Mouse (Mus musculus): ENCODE data around the gene Pisd. TPM values are rescaled to one million over a fixed set of nuclear protein-coding genes. Genes with fewer than 3 reads are reported as not detected.
"Not testable (repeated sequence)": the region's sequence is repeated elsewhere in the genome, so short reads cannot be mapped to it uniquely, and the experiment has no call there.

The Pisd gene
- polyA plus RNA-seq, 1 experiment = 30.1 TPM

GRCm38 (mm10) chr5:32740138-32740537 is 45.3 kb downstream of the Pisd start:
- 87% methylated on average over 3 of the region's 3 CpGs for WGBS

GRCm38 (mm10) chr5:32736770-32737169 is 48.7 kb downstream of the Pisd start:
- H3K4me3 ChIP-seq (replicated peaks; ENCODE audit: control insufficient read depth, low read depth, low read length); H3K27ac ChIP-seq (ENCODE audit: control insufficient read depth, insufficient read depth, low read depth, low read length, poor library complexity); H3K4me1 ChIP-seq (ENCODE audit: control insufficient read depth, insufficient read depth, low read length): not testable (repeated sequence)
- WGBS = 86% methylated on average over 3 of the region's 3 CpGs

More at GRCm38 (mm10) chr5:32740138-32740537, 45.3 kb downstream of the Pisd start:
- TF ChIP-seq POLR2A (IDR thresholded peaks at IDR 0.05; ENCODE audit: borderline replicate concordance, control insufficient read depth, low read depth, low read length) = no peak
- peaks cover 2% of the 10 kb centered on the region; the same call in 1 of the 2 replicates for H3K4me1 ChIP-seq (ENCODE audit: control insufficient read depth, insufficient read depth, low read length)
- H3K27ac ChIP-seq (ENCODE audit: control insufficient read depth, insufficient read depth, low read depth, low read length, poor library complexity) = no peak overlapping the region
- no peak overlapping the region for H3K4me3 ChIP-seq (replicated peaks; ENCODE audit: control insufficient read depth, low read depth, low read length)

DNA sequence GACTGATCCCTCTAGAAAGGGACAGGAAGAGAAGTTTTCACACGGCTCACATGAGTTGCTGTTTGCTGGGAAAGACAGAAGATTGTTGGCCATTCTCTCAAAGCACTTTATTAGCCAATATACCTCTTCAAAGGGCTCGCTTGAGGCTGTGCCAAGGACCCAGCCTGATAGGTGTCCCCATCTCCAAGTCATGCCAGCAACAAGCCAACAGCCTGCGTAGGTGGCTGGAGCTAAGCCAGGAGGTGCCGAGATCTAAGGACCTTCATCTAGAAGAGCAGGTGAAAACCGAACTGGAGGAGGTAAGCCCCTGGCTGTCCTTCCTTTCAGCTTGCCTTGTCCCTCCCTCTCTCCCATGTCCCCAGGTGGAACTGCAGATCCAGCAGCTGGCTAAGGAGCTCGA is 49.7 kb downstream of the Pisd start:
- 80% methylated on average over 6 of the region's 6 CpGs for WGBS
- TF ChIP-seq POLR2A (IDR thresholded peaks at IDR 0.05; ENCODE audit: borderline replicate concordance, control insufficient read depth, low read depth, low read length) (no peak), CTCF (IDR thresholded peaks at IDR 0.05; ENCODE audit: control insufficient read depth, insufficient read depth, low read length) (no peak)
- Histone ChIP-seq H3K4me1 (ENCODE audit: control insufficient read depth, insufficient read depth, low read length) (no peaks in the 10 kb centered on the region), H3K4me3 (replicated peaks; ENCODE audit: control insufficient read depth, low read depth, low read length) (no peak overlapping the region), H3K27ac (ENCODE audit: control insufficient read depth, insufficient read depth, low read depth, low read length, poor library complexity) (no peak overlapping the region)

- H3K4me1 ChIP-seq (ENCODE audit: control insufficient read depth, insufficient read depth, low read length); H3K4me3 ChIP-seq (replicated peaks; ENCODE audit: control insufficient read depth, low read depth, low read length); H3K27ac ChIP-seq (ENCODE audit: control insufficient read depth, insufficient read depth, low read depth, low read length, poor library complexity): not testable (repeated sequence)
- 88% methylated on average over 6 of the region's 6 CpGs for WGBS
These were observed 51.6 kb downstream of the Pisd start for GRCm38 (mm10) chr5:32733892-32734291.

- H3K4me1 ChIP-seq (ENCODE audit: control insufficient read depth, insufficient read depth, low read length) = no peaks in the 10 kb centered on the region
- no peak overlapping the region for H3K4me3 ChIP-seq (replicated peaks; ENCODE audit: control insufficient read depth, low read depth, low read length)
- no peak overlapping the region for H3K27ac ChIP-seq (ENCODE audit: control insufficient read depth, insufficient read depth, low read depth, low read length, poor library complexity)
- 90% methylated on average over 8 of the region's 8 CpGs for WGBS
- TF ChIP-seq CTCF (IDR thresholded peaks at IDR 0.05; ENCODE audit: control insufficient read depth, insufficient read depth, low read length) (no peak), POLR2A (IDR thresholded peaks at IDR 0.05; ENCODE audit: borderline replicate concordance, control insufficient read depth, low read depth, low read length) (no peak)
These were observed 56.6 kb downstream of the Pisd start for GRCm38 (mm10) chr5:32728851-32729250.

GRCm38 (mm10) chr5:32728300-32728699 is 57.1 kb downstream of the Pisd start:
- Histone ChIP-seq H3K4me3 (replicated peaks; ENCODE audit: control insufficient read depth, low read depth, low read length) (no peak overlapping the region), H3K4me1 (ENCODE audit: control insufficient read depth, insufficient read depth, low read length) (no peaks in the 10 kb centered on the region), H3K27ac (ENCODE audit: control insufficient read depth, insufficient read depth, low read depth, low read length, poor library complexity) (no peak overlapping the region)
- WGBS = 85% methylated on average over 7 of the region's 7 CpGs
- no peak for TF ChIP-seq CTCF (IDR thresholded peaks at IDR 0.05; ENCODE audit: control insufficient read depth, insufficient read depth, low read length)
- TF ChIP-seq POLR2A (IDR thresholded peaks at IDR 0.05; ENCODE audit: borderline replicate concordance, control insufficient read depth, low read depth, low read length) = no peak

DNA sequence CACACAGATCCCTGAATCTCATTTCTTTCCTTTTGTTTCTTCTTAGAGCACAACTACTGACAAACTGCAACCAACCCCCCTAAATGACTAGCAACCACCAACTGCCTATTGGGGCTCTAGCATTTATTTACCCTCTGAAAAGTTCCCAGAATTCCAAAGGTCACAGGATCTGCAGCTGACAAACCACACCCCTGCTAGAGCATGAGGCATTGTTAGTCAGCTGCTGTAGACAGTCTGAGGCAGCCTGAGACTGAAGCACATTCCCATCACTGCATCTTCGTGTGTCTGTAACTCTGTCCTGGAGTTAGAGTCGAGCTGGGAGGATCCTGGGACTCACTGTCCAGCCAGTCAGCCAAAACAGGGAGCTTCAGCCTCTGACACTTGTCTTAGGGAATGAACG is 60.0 kb downstream of the Pisd start:
- not testable (repeated sequence) for H3K4me3 ChIP-seq (replicated peaks; ENCODE audit: control insufficient read depth, low read depth, low read length); H3K27ac ChIP-seq (ENCODE audit: control insufficient read depth, insufficient read depth, low read depth, low read length, poor library complexity); H3K4me1 ChIP-seq (ENCODE audit: control insufficient read depth, insufficient read depth, low read length)
- 67% methylated on average over 3 of the region's 3 CpGs for WGBS

DNA sequence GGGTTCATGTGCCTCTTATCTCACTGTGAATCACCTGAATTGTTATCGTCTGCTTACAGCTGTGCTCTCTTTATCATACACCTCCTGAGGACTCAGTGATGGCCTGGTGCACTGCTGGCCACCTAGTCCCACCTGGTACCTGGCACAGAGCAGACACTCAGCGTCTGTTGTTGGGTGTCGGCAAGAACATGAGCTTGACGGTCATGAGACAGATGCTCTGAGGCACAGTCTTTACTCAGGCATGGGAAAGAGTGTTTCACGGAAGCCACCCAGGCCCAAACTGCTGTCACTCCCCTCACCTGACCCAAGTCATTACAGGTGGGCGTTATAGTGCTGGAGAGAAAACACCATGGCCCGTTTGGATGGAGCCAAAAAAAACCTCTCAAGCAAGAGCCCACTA is 61.5 kb downstream of the Pisd start:
- H3K4me1 ChIP-seq (ENCODE audit: control insufficient read depth, insufficient read depth, low read length) = peaks cover 2% of the 10 kb centered on the region; the same call in 1 of the 2 replicates
- WGBS = 72% methylated on average over 7 of the region's 7 CpGs
- TF ChIP-seq POLR2A (IDR thresholded peaks at IDR 0.05; ENCODE audit: borderline replicate concordance, control insufficient read depth, low read depth, low read length) (no peak), CTCF (IDR thresholded peaks at IDR 0.05; ENCODE audit: control insufficient read depth, insufficient read depth, low read length) (no peak)

GRCm38 (mm10) chr5:32722711-32723110 is 62.7 kb downstream of the Pisd start:
- H3K27ac ChIP-seq (ENCODE audit: control insufficient read depth, insufficient read depth, low read depth, low read length, poor library complexity); H3K4me1 ChIP-seq (ENCODE audit: control insufficient read depth, insufficient read depth, low read length); H3K4me3 ChIP-seq (replicated peaks; ENCODE audit: control insufficient read depth, low read depth, low read length): not testable (repeated sequence)
- 87% methylated on average over 8 of the region's 8 CpGs for WGBS

More for the DNA sequence above, 61.5 kb downstream of the Pisd start:
- Histone ChIP-seq H3K27ac (ENCODE audit: control insufficient read depth, insufficient read depth, low read depth, low read length, poor library complexity) (no peak overlapping the region), H3K4me3 (replicated peaks; ENCODE audit: control insufficient read depth, low read depth, low read length) (no peak overlapping the region)

GRCm38 (mm10) chr5:32722263-32722662 is 63.2 kb downstream of the Pisd start:
- no peak overlapping the region for H3K4me3 ChIP-seq (replicated peaks; ENCODE audit: control insufficient read depth, low read depth, low read length)
- WGBS = 81% methylated on average over 7 of the region's 7 CpGs
- peaks cover 2% of the 10 kb centered on the region; the same call in 1 of the 2 replicates for H3K4me1 ChIP-seq (ENCODE audit: control insufficient read depth, insufficient read depth, low read length)
- TF ChIP-seq CTCF (IDR thresholded peaks at IDR 0.05; ENCODE audit: control insufficient read depth, insufficient read depth, low read length) (no peak), POLR2A (IDR thresholded peaks at IDR 0.05; ENCODE audit: borderline replicate concordance, control insufficient read depth, low read depth, low read length) (no peak)
- H3K27ac ChIP-seq (ENCODE audit: control insufficient read depth, insufficient read depth, low read depth, low read length, poor library complexity) = no peak overlapping the region
